Mouse (Mus musculus) T-helper 2 cell (primary cell): ENCODE measurements around the gene Pik3r3.
"Not testable (repeated sequence)": the region's sequence is repeated elsewhere in the genome, so short reads cannot be mapped to it uniquely, and the experiment has no call there.

Source experiments
- in situ Hi-C: fragments of 300-600 bp; cut with MboI, MseI; formaldehyde crosslinking; loops from one replicate; pipeline ENCODE4 v1.15.1; 2025; ENCODE audit warnings: high pct_unique_total_duplicates

The Pik3r3 gene

GRCm38 (mm10) chr4:116219056-116219455 lies 2.4 kb upstream of the Pik3r3 start:
- in situ Hi-C loops, result no loop called here

DNA sequence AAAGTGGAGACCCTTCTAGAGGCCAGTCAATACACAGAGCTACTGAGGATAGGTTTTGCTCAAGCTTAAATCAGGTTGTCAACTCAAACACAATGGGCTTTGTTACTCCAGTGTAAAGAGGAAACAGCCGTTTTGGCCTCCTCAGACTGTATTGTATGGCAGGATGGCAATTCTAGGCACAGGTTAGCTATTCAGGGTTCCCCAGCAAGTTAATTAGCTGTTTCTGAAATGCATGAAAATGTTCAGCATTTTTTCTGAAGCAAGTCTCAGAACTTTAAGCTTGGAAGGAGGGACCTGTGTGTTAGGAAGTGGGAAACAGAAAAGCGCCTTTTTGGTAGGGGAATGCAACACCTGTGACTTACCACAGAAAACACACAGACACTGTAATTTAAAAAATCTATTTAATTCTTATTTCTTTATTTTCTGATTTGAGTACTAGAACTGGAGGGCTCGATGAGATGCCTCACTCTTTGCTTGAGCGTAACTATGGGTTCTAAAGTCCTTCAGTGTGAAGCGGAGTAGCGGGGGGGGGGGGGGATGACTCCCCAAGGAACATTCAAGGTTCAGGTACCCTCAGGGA lies 1.3 kb upstream of the Pik3r3 start:
- in situ Hi-C loops, result no loop called here

DNA sequence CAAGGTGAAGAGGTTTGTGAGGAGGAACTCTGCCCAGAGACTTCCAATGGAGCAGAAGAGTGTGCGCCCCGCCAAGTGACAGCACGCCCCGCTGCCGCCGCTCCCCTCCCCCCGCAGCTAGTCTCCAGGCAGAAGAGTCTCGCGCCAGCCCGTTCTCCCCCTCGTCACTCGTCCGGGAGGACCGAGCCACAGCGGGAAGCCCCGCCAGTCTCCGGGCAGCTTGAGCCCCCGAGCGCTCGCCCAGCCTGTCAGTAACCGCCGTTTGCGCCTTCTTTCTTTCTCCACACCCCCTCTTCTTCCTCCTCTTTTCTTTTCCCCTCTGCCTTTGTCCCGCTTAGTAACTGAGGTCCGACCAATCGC lies 658 bp upstream of the Pik3r3 start:
- in situ Hi-C loops, result no loop called here

DNA sequence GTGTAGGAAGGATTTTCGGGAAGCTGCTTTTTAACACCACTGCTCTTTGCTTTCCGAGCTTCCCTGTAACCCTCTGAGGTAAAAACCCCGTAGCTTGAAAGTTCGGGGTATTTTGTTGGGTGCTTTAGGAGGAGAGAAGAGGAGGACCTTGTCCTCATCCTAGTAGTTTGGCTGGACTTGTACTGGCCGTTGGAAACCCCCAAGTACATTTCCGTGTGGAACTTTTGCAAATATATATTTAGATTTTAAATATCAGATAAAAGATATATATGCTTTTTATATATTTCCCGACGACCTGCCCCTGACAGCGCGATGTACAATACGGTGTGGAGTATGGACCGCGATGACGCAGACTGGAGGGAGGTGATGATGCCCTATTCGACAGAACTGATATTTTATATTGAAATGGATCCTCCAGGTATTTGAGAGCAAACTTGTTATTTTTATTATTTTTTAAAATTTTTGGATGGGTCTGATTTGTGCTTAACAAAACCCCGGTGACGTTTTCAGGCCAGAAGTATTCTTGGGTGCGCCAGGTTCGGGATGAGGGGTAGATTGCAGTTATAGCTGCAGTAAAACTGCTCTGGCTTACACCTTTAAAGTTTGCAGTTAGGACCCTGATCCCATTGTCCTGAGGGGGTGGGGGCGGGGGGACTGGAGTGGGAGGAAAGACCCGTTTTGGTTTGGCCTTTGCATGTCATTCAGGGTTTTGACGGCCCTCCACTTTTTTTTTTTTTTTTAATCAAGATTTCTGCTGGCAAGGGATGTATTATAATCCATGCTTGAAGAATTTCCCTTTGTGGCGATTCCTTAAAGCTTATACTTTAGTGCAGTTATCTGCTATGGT lies 801 bp downstream of the Pik3r3 start:
- in situ Hi-C loops, result no loop called here

DNA sequence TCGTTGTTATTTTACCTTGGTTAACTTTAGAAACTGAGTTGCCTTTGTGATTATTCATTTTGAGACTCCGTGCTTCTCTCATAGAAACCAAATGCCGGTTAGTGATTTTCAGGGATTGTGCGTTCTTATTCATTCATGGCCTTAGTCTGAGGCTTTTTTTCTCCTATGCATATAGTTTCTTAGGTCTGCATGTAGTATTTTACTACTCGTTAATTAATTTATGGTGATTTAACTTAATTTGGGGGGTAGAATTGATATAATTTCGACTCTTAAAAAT lies 1.4 kb downstream of the Pik3r3 start:
- in situ Hi-C loops, result no loop called here

DNA sequence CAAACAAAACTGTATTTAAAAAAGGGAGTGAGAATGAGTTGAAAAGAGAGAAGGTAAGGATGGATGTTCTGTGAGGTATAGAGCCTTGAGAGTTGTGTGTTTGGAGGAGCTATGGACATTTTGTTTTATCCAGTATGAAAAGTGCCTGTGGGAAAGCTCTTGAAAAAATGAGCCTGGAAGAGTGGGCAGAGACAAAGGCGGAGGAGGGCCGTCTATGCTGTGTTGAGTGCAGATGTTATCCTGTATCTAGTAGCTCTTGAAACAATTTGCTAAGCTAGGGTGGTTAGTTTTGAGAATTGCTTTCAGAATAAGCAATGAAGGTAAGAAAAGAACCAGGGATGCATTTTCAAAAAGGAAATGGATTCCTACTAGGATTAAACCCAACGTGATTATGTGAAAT lies 22.0 kb downstream of the Pik3r3 start:
- in situ Hi-C loops, result no loop called here

DNA sequence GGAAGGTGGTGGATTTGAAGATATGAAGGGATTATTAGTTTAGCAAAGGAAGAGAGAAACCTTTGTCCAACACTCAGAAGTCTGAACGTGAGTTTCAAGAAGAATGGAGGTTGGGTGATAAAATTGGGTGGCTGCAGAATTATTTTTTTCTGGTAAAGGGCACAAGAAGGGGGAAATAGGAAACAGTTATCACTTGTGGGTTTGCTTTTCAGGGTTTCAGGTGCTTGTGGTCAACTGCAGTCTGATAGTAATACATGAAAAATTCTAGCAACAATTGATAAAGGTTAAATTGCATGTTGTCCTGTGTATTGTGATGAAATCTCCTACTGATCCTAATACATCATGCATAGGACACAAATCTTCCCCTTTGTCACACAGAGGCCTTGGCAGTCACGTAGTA lies 22.8 kb downstream of the Pik3r3 start:
- in situ Hi-C loops, result no loop called here

DNA sequence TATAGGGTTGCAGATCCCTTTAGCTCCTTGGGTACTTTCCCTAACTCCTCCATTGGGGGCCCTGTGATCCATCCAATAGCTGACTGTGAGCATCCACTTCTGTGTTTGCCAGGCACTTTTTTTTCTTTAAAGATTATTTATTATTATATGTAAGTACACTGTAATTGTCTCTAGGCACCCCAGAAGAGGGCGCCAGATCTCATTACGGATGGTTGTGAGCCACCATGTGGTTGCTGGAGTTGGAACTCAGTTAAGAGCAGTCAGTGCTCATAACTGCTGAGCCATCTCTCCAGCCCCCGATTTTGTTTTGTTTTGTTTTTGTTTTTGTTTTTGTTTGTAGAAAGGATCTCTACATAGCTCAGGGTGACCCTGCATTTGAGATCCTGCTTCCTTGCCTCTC lies 24.5 kb downstream of the Pik3r3 start:
- in situ Hi-C loops, result not testable (repeated sequence)

DNA sequence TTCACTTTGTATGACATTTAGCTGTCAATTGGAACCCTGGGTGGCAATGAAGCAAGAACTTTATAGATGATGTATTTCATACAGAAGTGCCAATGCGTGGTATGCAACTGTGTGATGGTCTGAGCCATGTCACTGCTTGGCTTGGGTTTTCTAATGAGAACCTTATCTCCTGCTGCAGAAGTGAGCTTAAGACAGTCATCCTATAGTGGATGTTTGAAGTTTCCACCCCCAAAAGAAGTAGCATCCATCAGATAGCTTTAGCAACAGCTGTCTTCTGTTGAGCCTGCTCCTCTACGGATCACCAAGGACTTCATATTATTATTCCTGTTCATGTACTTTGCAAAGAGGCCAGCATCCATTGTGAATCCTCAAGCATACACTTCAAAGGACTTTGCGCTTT lies 28.6 kb downstream of the Pik3r3 start:
- in situ Hi-C loops, result no loop called here

- in situ Hi-C loops, result no loop called here
Measured at GRCm38 (mm10) chr4:116268220-116268619, 46.8 kb downstream of the Pik3r3 start.

GRCm38 (mm10) chr4:116282211-116282610 lies 60.8 kb downstream of the Pik3r3 start:
- in situ Hi-C loops, result no loop called here

- in situ Hi-C loops, result no loop called here
Measured at GRCm38 (mm10) chr4:116291561-116291960, 70.1 kb downstream of the Pik3r3 start.

- in situ Hi-C loops, result no loop called here
Measured at GRCm38 (mm10) chr4:116293296-116293695, 71.9 kb downstream of the Pik3r3 start.

DNA sequence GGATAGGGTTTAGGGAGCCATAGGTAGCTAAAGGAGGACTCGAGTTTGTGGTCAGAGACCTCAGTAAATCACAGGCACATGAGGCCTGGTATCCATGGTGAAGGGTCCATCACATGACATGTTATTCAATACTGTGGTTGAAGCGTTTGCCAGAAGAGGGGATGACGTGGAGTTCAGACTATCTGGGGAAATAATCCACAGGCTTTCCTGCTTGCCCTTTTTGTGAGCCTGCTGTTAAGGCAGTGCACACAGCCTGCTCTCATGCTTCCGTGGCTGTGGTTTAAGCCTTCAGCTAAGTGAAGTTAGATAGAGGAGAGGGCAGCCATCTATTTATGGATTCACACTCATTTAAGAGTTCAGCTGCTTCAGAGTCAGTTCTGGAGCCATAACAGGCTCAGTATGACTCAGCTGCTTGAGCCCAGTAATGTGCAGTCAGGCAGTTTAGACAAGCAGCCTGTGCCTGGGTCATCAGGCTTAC lies 79.5 kb downstream of the Pik3r3 start:
- in situ Hi-C loops, result no loop called here

DNA sequence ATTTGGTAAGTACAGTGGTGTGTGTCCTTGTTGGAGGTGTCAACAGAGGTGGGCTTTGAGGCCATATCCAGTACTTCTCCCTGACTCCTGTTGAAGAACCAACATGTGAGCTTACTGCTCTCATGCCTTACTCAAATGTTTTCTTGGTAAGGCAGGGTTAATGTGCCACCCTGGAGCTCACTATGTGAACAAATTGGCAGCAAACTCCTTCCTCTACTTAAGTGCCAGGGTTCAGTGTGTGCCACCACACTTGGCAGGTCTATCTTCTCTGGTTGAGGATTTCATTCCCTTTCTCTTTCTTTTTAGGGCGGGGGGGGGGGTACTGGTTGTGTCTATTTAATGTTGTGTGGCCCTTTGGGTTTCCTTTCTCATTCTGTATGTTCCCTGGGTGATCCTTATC lies 83.1 kb downstream of the Pik3r3 start:
- in situ Hi-C loops, result no loop called here

DNA sequence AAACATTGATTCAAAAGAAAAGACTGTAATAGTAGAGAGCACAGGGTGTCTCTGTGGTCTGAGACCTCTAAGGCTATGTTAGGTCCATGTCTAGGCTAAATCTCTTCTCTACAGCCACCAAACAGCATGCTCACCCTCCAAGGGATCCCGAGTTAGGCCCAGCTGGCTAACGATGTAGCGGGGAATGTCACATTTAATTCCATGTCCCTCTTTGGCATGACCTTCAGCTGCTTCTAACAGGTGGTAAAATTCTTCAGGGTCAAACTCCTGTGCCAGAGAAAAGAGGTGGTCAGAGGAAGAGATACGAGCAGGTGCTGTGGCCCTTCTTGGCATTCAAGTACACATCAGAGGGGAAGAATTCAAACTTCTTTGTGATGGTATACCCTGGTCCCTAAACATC lies 96.2 kb downstream of the Pik3r3 start:
- in situ Hi-C loops, result no loop called here

DNA sequence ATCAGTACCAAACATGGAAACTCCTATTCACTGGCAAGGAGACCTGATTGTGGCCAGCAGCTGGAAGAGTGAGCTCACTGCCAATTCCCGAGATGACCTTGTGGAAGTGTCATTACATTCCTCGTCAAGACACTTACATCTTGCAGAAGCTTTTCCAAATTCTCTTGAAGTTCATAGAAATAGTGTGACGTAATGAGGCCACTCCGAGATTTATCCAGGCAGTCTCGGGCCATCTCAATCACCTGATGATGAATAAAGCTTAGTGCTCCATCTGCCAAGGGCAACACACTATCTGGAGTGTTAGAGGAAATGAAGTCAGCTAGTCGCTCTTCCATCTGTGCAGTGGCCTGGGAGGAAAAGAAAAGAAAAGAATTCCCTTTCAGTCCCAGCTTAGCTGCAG lies 100.7 kb downstream of the Pik3r3 start:
- in situ Hi-C loops, result no loop called here

DNA sequence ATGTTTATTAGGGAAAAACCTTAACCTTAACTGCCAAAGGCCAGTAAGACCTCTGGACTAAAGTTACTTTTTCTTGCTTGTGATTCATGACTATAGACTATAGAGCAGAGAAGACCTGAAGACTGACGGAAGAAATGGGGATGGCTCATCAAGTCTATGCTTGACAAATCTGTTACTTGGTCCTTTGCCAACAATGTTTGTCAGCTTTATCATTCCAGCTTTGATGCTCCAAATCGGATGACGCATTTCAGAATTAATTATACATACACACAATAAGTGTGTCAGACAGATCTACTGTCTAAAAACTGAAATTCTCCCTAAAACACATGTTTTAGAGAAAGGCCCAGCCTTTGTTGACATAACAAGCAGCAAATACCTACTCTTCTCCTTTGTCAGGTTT lies 107.8 kb downstream of the Pik3r3 start:
- in situ Hi-C loops, result no loop called here

DNA sequence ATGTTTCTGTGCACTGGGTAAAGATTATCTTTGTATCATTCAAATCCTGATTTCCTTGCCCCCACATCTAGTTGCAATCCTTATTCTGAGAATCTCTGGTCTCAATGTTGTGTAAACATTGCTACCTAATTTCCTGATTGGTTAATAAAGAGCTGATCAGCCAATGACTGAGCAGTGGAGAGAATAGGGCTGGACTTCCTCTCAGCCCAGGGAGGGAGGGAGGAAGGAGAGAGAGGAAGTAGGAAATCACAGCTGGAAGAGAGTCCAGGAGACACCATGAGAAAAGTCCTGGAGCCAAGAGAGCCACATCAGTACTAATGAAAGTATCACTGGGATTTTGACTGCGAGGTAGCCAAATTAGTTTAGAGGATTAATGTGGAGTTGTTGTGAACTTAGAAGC lies 114.9 kb downstream of the Pik3r3 start:
- in situ Hi-C loops, result no loop called here

DNA sequence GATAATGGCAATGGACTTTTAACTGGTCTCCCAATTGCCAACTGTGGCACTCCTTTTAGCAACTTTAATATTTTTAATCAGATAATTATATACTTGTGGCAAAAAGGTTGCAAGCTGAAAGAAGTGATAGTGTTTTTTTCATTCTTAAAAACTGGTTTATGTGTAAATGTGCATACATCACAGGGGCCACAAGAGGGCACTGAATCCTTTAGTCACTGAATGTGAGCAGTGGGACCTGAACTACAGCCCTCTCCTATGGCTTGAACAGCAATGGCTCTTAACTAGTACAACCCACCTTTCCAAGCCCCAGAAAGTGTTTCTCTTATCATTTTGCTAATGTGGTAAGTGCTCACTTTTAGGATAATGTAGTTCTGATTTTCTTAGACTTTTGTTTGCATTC lies 120.7 kb downstream of the Pik3r3 start:
- in situ Hi-C loops, result no loop called here

- in situ Hi-C loops, result no loop called here
Measured at GRCm38 (mm10) chr4:116352496-116352895, 131.1 kb downstream of the Pik3r3 start.
